Mouse (Mus musculus): ENCODE results near the gene Tmem132b.

Gene Tmem132b

DNA sequence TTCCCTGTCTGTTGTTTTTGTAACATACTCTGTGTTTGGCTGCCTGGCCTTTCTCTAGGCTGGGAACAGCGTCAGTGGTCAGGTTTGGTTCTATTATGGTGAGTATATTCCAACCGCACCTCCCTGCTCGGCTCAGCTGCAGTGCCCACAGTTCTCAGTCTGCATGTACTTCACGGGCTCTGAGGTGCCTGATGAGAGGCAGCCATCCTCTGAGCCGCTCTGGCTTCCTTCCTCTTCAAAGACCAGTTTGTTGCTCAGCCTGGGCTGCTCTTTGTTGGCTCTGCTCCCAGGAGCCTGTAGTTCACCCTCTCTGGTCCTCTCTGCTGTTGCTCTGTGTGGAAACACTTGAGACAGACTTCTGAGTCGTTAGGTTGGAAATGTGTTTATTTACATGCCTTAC, 151.9 kb downstream of the Tmem132b start:
- no peak for DNase-seq

DNA sequence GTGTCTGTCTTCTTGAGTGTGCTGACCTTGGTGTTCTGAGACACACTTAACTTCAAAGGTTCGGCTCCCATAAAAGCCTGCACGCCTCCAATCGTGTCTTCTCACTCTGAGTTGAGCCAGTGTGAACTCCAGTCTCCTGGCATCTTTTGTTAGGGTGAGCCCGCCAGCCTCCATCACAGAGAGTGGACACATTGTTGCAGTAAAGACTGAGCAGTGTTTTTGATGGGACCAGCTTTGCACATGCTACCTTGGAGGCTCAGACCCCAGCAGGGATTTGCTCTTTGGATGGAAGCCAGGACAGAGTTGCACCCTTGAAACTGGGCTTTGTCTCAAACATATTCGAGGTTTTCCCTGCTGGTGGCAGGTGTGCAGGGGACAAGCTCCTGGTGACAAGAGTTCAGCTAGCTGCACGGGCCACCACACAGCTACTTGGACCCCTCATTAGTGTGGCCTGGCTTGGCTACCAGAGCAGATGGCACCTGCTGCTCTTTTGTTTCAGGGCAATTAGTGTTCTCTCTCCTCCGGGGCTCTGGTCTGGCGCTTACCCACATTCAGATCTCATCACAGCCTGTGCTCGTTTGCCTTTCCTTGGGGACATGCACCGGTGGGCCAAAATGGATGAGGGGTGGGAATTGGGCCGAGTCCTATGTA, 154.2 kb downstream of the Tmem132b start:
- DNase-seq: no peak

- DNase-seq: no peak
Measured at GRCm38 (mm10) chr5:125692538-125692937, 161.0 kb downstream of the Tmem132b start.

DNA sequence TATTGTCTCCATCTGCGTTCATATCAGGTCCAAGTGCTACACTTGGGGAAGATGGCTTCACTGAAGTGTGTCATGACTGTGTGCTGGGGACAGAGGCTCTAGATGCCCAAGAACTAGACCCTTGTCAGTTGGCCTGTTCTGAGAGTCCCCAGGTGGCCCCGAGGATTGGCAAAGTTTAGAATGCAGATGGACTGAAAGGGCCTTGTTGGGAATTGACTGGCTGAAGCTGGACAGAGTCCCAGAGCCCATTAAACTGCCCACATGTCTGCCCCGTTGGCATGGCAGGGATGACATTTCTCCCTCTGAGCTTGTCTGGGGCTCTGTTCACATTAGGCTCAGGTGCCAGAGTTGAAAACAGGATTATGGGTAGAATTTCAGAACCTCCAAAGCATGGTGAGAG, 167.8 kb downstream of the Tmem132b start:
- DNase-seq: peak; percentile 50

DNA sequence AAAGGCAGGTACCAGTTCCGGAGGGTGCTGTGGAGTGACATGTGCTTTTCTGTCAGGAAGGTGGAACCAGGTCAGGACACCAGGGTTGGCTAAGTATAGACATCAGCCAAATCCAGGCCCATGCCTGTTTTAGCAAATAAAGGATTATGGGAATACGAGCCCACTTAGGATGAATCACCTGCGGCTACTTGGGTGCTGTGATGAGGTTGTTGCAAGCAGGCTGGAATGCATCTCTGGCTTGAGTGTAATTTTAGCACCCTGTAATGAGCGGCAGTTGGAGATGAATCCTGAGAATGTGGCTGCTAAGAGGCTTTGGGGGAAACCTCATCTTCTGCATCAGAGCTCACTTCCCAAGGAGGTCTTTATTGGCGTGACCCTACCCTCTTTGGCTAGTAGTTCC, 168.7 kb downstream of the Tmem132b start:
- DNase-seq: no peak

DNA sequence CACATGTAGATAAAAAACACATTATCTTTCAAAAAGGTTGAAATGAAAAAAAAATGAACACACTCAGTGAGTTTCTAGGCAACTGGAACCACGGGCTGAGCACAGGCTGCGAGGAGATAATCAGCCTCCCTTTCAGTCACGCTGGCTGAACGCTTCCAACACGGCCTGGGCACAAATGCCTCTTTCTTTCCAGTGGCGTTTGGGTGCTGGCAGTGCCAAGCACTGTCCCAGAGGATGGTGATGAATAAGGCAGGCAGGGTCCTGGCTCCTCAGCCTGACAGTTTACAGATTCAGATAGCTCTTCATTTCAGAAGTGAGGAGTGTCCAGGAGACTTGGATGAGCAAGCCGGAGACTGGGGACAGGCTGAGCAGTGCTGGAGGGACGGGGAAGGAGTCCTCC, 173.8 kb downstream of the Tmem132b start:
- peak; percentile 85 for DNase-seq

GRCm38 (mm10) chr5:125709160-125709559, 177.6 kb downstream of the Tmem132b start:
- DNase-seq: peak; percentile 60

DNA sequence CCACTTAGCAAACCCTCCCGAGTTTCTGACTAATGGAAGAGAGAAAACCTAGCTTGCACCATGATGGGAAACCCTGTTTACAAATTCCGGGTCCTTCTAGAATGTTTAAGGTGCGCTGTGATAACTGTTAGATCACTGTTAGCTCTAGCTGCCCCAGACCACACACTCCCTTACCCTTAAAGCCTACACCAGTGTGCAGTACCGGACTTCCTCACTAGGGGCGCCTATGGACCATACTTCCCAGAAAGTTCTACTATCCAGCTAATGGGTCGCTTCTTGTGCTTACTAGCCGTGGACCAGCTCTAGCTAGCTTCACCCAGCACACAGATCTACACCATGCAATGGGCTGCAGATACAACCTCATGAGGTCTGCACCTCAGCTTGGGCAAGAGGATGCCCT, 195.2 kb downstream of the Tmem132b start:
- DNase-seq: no peak

GRCm38 (mm10) chr5:125727436-125727835, 195.9 kb downstream of the Tmem132b start:
- no peak for DNase-seq

GRCm38 (mm10) chr5:125727936-125728335, 196.4 kb downstream of the Tmem132b start:
- DNase-seq: no peak

DNA sequence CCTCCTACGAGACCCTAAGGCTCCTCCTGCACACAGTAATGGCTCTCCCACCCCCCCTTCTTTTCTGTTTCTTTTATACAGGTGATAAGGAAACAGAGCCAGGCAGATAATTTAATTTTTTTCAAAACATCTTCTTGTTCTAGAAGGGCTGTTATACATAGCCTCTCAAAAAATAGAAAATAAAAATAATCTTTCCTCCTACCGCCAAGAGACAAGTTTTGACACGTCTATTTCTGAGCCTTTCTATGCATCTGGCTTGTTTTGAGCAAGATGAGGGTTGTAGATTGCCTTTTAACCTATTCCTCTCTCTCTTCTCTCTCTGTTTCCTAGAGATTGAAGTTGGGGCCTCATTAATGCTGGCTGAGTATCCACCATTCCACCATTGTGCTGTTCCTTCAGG, 196.9 kb downstream of the Tmem132b start:
- no peak for DNase-seq

- DNase-seq: no peak
Measured at GRCm38 (mm10) chr5:125733806-125734205, 202.2 kb downstream of the Tmem132b start.

DNA sequence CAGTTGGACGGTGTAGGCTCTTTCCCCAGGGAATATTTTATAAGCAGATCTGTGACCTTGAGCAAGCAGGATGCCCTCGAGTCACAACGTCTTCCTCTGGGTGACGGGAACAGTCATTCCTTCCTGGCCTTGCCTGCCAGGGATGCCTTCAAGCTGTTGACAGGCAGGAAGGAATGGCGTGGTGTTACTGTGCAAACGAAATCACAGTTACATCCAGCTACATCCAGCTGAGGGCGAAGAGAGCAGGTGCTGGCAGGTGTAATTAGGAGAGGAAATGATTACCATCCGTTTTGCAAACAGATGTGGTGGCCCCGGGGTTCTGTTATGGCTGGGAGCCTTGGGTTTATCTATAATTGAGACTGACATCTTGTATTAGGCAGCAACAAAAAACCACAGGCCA, 205.5 kb downstream of the Tmem132b start:
- no peak for DNase-seq

DNA sequence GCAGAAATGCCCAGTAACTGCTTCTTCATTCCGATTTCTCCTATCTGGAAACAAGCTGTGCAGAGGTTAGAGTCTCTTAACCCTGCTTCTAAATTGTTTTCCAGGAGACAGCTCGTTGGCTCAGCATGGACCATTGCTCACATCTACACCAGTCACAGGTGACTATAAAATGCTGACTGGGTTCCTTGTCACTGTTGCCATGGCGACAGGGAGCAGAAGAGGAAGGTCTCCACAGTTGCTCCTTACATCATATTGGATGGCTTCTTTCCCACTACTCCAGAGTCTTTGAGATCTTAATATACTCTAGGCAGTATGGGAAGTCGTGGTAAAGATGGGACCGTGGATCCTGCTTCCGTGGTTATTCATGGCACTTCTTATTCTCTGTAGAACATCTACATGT, 211.9 kb downstream of the Tmem132b start:
- no peak for DNase-seq

DNA sequence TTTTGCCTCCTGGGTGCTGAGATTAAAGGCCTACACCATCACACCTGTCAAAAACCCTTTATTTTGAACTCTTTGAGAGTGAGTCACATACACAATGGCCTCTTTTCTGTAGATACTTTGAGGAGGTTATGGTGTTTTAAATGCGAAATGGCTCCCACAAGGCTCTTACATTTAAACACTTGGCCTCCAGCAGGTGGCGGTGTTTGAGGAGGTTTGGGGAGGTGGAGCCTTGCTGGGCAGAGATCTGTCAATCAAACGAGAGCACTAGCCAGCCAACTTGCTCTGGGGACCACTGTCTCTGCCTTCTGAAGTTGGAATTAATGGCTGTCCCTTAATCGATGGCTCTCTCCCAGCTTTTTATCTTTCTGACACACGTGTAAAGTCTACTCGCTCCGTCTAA, 214.2 kb downstream of the Tmem132b start:
- no peak for DNase-seq

DNA sequence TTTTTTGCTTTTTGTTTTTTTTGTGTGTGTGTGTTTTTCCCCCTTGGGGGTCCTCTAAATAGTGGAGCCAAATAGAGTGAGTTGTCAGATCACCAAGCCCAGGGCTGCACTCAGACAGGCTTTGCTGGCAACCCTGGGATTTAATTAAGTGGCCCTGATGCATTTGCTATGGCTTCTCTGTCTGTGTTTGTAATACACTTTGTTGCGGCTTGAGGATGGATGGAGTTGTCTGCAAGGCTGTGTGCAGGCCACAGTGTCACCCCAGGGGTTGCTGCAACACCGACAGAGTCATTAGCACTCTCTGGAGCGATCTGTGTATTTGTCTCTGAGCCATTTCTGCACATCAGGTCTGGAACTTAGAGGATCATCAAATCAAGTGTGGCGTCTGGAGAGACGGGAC, 219.9 kb downstream of the Tmem132b start:
- no peak for DNase-seq

GRCm38 (mm10) chr5:125752546-125752945, 221.0 kb downstream of the Tmem132b start:
- no peak for DNase-seq

GRCm38 (mm10) chr5:125756987-125757530, 225.5 kb downstream of the Tmem132b start:
- no peak for DNase-seq

DNA sequence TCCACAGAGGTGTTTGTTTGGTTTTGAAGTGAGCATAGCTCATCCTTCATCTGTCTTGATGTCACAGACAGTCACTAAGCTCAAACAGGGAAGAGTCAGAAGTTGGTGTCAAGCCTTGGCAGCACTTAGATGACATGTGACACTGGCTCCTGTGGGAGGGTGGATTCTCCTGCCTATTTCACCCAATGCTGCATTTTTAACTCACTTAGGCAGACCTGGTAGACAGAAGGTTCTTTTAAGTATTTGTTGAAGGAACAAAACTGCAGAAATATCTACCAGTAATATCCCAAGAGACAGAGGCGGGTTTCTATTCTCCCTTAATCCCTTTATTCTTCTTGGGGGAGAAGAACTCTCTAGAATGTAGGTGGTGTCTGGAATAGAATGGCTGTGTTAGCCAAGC, 226.9 kb downstream of the Tmem132b start:
- no peak for DNase-seq

DNA sequence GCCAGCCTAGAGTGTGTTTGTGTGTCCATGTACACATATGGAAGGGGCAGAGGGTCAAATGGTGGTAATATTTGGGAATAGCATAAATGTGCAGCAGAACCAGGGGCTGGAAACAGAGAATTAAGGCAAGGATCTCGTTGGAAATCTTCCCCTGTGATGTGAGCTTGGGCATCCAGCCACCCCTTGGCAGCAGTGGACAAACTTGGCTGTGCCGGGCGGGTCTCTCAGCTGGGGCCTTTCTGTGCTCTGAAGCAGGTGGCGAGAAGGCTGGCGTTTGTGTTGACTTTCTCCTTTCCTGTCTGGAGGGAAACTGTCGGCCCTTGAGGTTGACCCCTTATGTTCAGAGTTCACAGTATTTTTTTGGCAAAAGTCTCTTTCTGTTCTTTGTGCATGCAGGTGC, 235.4 kb downstream of the Tmem132b start:
- no peak for DNase-seq

GRCm38 (mm10) chr5:125767950-125768349, 236.4 kb downstream of the Tmem132b start:
- no peak for DNase-seq

DNA sequence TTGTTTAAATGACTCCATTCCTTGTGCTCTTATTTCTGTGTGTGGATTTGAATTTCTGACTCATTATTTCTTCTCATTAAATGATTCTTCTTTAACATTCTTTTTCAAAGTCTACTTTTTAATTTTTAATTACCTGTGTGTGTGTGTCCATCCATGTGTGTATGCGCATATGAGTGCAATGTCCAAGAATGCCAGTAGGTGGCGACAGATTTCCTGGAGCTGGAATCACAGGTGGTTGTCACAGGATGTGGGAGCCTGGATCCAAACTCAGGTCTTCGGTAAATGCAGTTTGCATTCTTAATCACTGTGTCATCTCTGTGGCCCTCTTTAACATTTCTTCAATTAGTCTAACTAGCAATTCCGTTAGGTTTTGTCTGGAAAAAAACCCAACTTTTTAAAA, 240.7 kb downstream of the Tmem132b start:
- no peak for DNase-seq

DNA sequence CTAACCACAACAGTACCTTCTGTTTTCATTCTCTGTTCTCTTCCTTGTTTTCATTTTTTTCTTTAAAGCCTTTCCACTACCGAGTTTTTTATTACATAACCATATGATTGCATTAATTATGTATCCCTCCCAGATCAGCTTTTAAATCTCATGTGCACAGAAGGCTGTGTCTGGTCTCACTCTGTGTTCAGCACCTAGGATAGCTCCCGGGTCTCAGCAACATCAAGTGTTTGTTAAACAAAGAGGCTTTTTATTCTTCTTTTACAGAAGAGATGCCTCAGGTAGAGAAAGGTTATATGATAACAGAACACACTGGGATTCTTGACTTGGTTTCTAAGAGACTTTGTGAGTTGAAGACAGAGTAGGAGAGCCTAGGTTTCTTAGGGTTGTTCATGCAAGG, 241.2 kb downstream of the Tmem132b start:
- DNase-seq: no peak

DNA sequence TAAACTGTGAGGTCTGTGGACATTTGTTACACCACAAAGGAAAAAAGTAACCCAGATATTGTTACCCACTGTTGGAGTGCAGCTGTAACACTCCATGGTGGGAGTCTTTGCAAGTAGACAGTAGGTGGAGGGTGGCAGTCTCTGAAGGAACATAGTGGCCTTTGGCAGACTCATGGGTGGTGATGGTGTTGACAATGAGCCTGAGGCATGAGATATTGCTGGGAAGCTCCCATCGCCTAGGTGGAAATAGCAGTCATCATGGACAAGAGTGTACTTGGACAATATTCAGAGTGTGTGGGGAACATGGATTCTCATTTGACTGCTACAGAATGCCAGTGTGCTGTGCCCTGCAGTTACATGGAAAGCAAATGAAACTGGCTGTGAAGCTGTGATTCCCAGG, 248.8 kb downstream of the Tmem132b start:
- no peak for DNase-seq

DNA sequence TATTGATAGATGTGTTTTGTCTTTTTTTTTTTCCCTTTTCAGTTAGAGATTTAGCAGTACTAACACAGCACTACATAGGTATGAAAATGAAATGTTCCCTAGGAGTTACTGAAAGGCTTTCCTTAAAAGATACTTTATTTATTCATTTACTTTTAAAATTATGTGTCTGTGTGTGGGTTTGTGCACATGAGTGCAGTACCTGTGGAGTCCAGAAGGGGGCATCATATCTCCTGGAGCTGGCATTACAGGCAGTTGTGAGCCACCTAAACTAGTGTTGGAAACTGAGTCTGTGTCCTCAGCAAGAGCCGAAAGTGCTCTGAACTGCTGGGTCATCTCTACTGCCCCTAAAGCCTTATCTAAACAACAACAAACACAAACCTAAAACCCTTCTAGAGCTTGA, 261.1 kb downstream of the Tmem132b start:
- no peak for DNase-seq
